Mouse (Mus musculus) monocyte, adult 2 months (primary cell): ENCODE results near the gene Hoxa4.

Source experiments
- DNase-seq, 2 experiments: peaks; one replicate each; pipeline ENCODE4 v3.0.0; 2022; ENCODE audit warnings: low spot score in 2 of 2, low read depth in 1 of 2

Gene Hoxa4

GRCm38 (mm10) chr6:52217895-52218642 lies 26.5 kb upstream of the Hoxa4 start:
- no peak for DNase-seq

GRCm38 (mm10) chr6:52217459-52217768 lies 25.9 kb upstream of the Hoxa4 start:
- DNase-seq: no peak

GRCm38 (mm10) chr6:52216691-52217458 lies 25.3 kb upstream of the Hoxa4 start:
- no peak for DNase-seq

- no peak for DNase-seq
Observed at GRCm38 (mm10) chr6:52215771-52216535, 24.4 kb upstream of the Hoxa4 start.

GRCm38 (mm10) chr6:52215070-52215469 lies 23.5 kb upstream of the Hoxa4 start:
- DNase-seq: no peak

- no peak for DNase-seq
Observed at GRCm38 (mm10) chr6:52214271-52214670, 22.7 kb upstream of the Hoxa4 start.

GRCm38 (mm10) chr6:52213119-52213986 lies 21.8 kb upstream of the Hoxa4 start, which contains the start of the genes Hoxa3 and Gm28308:
Gene Hoxa3, minus strand, starts transcription at chr6:52213336.
Gene Gm28308, minus strand, starts transcription at chr6:52213339.
- no peak for DNase-seq

- DNase-seq: no peak
Observed at GRCm38 (mm10) chr6:52212556-52213118, 21.1 kb upstream of the Hoxa4 start.

- no peak for DNase-seq
Observed at GRCm38 (mm10) chr6:52211961-52212360, 20.4 kb upstream of the Hoxa4 start.

- no peak for DNase-seq
Observed at GRCm38 (mm10) chr6:52211170-52211935, 19.8 kb upstream of the Hoxa4 start.

GRCm38 (mm10) chr6:52209685-52210046 lies 18.1 kb upstream of the Hoxa4 start:
- DNase-seq: no peak

GRCm38 (mm10) chr6:52208868-52209684 lies 17.5 kb upstream of the Hoxa4 start:
- no peak for DNase-seq

GRCm38 (mm10) chr6:52208072-52208867 lies 16.7 kb upstream of the Hoxa4 start, which contains the start of gene Hoxa6:
Gene Hoxa6, minus strand, starts transcription at chr6:52208722.
- DNase-seq: no peak

GRCm38 (mm10) chr6:52207684-52207976 lies 16.1 kb upstream of the Hoxa4 start:
- no peak for DNase-seq

- DNase-seq: no peak
Observed at GRCm38 (mm10) chr6:52206882-52207683, 15.5 kb upstream of the Hoxa4 start.

- DNase-seq: no peak
Observed at GRCm38 (mm10) chr6:52205638-52206621, 14.4 kb upstream of the Hoxa4 start.
